Mouse (Mus musculus): ENCODE data around the gene Zfp113. TPM values are rescaled to one million over a fixed set of nuclear protein-coding genes. Genes with fewer than 3 reads are reported as not detected.
A peak's percentile ranks its signal among the peaks of the same experiment; 100 is the strongest.
"Not testable (repeated sequence)": the region's sequence is repeated elsewhere in the genome, so short reads cannot be mapped to it uniquely, and the experiment has no call there.

Zfp113 gene
- polyA plus RNA-seq, 1 experiment from 2014 or later, result 43.9 TPM

DNA sequence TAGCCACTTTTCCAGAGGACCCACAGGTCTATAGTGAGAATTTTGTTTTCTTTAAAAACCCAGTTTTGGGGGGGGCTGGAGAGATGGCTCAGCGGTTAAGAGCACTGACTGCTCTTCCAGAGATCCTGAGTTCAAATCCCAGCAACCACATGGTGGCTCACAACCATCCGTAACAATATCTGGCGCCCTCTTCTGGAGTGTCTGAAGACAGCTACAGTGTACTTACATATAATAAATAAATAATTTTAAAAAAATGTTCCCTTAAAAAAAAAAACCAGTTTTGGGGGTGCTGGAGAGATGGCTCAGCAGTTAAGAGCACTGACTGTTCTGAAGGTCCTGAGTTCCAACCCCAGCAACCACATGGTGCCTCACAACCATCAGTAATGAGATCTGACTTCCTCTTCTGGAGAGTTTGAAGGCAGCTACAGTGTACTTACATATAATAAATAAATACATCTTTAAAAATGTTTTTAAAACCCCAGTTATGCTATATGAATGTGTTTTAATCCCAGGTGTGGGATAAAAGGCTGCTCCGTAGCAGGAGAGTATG is 45.6 kb downstream of the Zfp113 start:
- not testable (repeated sequence) for H3K9me3 ChIP-seq (ENCODE audit: control insufficient read depth, low read length); H3K4me3 ChIP-seq (replicated peaks; ENCODE audit: low read length); H3K4me1 ChIP-seq (replicated peaks; ENCODE audit: control insufficient read depth, insufficient read depth, low read length); H3K36me3 ChIP-seq (ENCODE audit: control insufficient read depth, insufficient read depth); H3K27me3 ChIP-seq (replicated peaks; ENCODE audit: control insufficient read depth, insufficient read depth, low read length); H3K9ac ChIP-seq (replicated peaks; ENCODE audit: low read depth, low read length); H3K4me2 ChIP-seq (ENCODE audit: low read length); H3K27ac ChIP-seq (ENCODE audit: low read length); ATAC-seq
- WGBS, result 63% methylated on average over 4 of the region's 4 CpGs

DNA sequence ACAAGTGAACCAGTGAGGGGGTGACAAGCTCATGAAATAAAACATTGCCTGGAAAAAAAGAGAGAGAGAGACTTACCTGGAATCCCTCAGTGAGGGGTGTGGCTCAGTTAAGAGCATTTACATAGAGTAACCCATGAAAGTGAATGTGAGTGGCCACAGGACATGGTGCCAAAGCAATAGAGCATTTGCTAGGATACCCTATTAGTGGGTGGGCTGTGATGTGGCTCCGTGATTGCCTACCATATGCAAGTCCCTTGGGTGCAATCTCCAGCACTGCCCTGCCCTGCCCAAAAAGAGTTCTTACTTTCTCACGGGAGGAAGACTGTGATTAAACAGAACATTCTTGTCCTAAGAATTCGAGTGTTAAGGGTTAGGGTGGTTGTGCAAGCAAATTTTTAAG is 48.4 kb downstream of the Zfp113 start:
- H3K9me3 ChIP-seq (ENCODE audit: control insufficient read depth, low read length), result no peaks in the 10 kb centered on the region
- no peak overlapping the region for H3K4me2 ChIP-seq (ENCODE audit: low read length)
- H3K4me3 ChIP-seq (replicated peaks; ENCODE audit: low read length), result no peak overlapping the region
- no peak overlapping the region for H3K27ac ChIP-seq (ENCODE audit: low read length)
- H3K4me1 ChIP-seq (replicated peaks; ENCODE audit: control insufficient read depth, insufficient read depth, low read length), result no peaks in the 10 kb centered on the region
- no peaks in the 10 kb centered on the region for H3K27me3 ChIP-seq (replicated peaks; ENCODE audit: control insufficient read depth, insufficient read depth, low read length)
- peaks cover 26% of the 10 kb centered on the region for H3K36me3 ChIP-seq (ENCODE audit: control insufficient read depth, insufficient read depth)
- 72% methylated on average over 3 of the region's 3 CpGs for WGBS
- H3K9ac ChIP-seq (replicated peaks; ENCODE audit: low read depth, low read length), result no peak overlapping the region
- ATAC-seq, result no peak

DNA sequence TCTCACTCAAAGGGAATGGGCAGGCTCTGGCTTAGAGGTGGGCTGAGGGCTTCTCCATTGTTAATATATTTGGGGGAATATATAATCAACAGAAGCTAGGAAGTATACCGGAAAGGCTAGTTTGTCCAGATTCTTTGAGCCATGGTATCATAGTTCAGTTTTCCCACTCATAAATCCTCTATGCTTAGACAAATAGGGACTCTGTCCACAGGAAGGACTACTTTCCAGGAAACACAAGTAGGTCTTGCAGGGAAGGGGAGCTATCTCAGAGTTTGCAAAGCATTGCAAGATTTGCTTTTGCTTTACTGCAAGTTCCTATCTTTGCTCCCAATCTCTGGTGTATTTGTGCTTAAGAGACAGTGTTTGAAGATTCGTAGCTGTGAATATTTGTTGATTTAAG is 50.6 kb downstream of the Zfp113 start:
- no peak overlapping the region for H3K9ac ChIP-seq (replicated peaks; ENCODE audit: low read depth, low read length)
- no peak overlapping the region for H3K4me2 ChIP-seq (ENCODE audit: low read length)
- no peak overlapping the region for H3K27ac ChIP-seq (ENCODE audit: low read length)
- peaks cover 47% of the 10 kb centered on the region for H3K36me3 ChIP-seq (ENCODE audit: control insufficient read depth, insufficient read depth)
- WGBS, result 92% methylated on average over 2 of the region's 2 CpGs
- no peak overlapping the region for H3K4me3 ChIP-seq (replicated peaks; ENCODE audit: low read length)
- no peaks in the 10 kb centered on the region for H3K9me3 ChIP-seq (ENCODE audit: control insufficient read depth, low read length)
- no peak for ATAC-seq
- no peaks in the 10 kb centered on the region for H3K4me1 ChIP-seq (replicated peaks; ENCODE audit: control insufficient read depth, insufficient read depth, low read length)
- no peaks in the 10 kb centered on the region for H3K27me3 ChIP-seq (replicated peaks; ENCODE audit: control insufficient read depth, insufficient read depth, low read length)

DNA sequence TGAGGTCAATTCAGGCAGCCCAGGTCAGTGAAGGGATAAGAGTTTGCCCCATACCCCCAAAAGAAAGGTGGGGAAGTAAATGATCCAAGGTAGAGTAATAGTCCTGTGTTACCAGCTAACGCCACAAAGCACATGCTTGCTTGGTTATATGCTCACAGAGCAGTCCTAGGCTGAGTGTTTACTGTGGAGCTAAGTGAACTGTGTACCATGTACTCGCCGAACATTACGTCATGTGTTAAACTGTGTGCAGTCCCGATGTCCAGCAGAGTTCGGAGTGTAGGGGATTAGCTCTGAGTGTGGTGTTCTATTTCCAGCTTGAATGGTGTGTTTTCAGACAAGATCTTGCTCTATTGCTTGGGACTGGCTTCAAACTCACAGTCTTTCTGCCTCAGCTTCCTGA is 61.1 kb downstream of the Zfp113 start:
- Histone ChIP-seq H3K27me3 (replicated peaks; ENCODE audit: control insufficient read depth, insufficient read depth, low read length) (no peaks in the 10 kb centered on the region), H3K4me2 (ENCODE audit: low read length) (no peak overlapping the region), H3K27ac (ENCODE audit: low read length) (no peak overlapping the region), H3K36me3 (ENCODE audit: control insufficient read depth, insufficient read depth) (peaks cover 43% of the 10 kb centered on the region), H3K4me1 (replicated peaks; ENCODE audit: control insufficient read depth, insufficient read depth, low read length) (no peaks in the 10 kb centered on the region), H3K9ac (replicated peaks; ENCODE audit: low read depth, low read length) (no peak overlapping the region), H3K9me3 (ENCODE audit: control insufficient read depth, low read length) (no peaks in the 10 kb centered on the region), H3K4me3 (replicated peaks; ENCODE audit: low read length) (no peak overlapping the region)
- no peak for ATAC-seq
- WGBS, result 96% methylated on average over 6 of the region's 6 CpGs

DNA sequence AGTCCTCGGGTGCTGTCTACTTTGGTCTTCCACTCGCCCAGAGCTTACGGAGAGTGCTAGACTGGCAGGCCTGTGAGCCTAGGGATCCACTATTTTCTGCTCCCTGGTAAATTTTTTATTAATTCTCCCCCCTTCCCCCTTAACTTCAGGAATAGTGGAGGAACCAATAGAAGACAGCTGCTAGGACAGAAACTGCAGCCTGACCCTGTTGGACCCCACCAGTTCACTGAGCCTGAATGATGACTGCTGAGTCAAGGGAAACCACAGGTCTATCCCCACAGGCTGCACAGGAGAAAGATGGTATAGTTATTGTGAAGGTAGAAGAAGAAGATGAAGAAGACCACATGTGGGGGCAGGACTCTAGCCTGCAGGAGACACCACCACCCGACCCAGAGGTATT is 62.8 kb downstream of the Zfp113 start:
- ATAC-seq, result no peak
- Histone ChIP-seq H3K4me2 (ENCODE audit: low read length) (no peak overlapping the region), H3K4me3 (replicated peaks; ENCODE audit: low read length) (no peak overlapping the region), H3K4me1 (replicated peaks; ENCODE audit: control insufficient read depth, insufficient read depth, low read length) (peaks cover 7% of the 10 kb centered on the region), H3K27me3 (replicated peaks; ENCODE audit: control insufficient read depth, insufficient read depth, low read length) (no peaks in the 10 kb centered on the region), H3K27ac (ENCODE audit: low read length) (no peak overlapping the region), H3K9ac (replicated peaks; ENCODE audit: low read depth, low read length) (no peak overlapping the region), H3K36me3 (ENCODE audit: control insufficient read depth, insufficient read depth) (peaks cover 27% of the 10 kb centered on the region), H3K9me3 (ENCODE audit: control insufficient read depth, low read length) (no peaks in the 10 kb centered on the region)
- WGBS, result 97% methylated on average over 4 of the region's 4 CpGs

DNA sequence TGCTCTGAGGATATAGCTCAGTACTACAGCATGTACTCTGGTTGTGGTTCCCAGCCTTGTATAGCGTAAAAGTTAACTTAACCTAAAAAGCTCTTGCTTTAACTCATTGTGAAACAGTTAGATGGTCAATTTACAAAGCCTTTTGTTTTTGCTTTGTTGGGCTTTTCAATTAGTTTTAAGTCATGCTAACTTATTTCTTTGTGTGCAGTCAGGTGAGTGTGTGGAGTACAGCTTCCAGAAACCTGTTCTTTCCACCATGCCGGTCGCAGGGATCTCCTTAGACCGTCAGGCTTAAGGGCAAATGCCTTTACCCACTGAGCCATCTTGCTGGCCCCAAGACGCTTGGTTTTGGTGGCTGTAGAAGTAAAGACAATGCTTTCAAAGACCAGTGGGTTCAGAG is 64.8 kb downstream of the Zfp113 start:
- no peak overlapping the region for H3K4me3 ChIP-seq (replicated peaks; ENCODE audit: low read length)
- H3K9me3 ChIP-seq (ENCODE audit: control insufficient read depth, low read length), result no peaks in the 10 kb centered on the region
- WGBS, result 87% methylated on average over 5 of the region's 5 CpGs
- no peak overlapping the region for H3K9ac ChIP-seq (replicated peaks; ENCODE audit: low read depth, low read length)
- no peak overlapping the region for H3K27ac ChIP-seq (ENCODE audit: low read length)
- peaks cover 21% of the 10 kb centered on the region for H3K4me1 ChIP-seq (replicated peaks; ENCODE audit: control insufficient read depth, insufficient read depth, low read length)
- no peak for ATAC-seq
- peaks cover 15% of the 10 kb centered on the region for H3K36me3 ChIP-seq (ENCODE audit: control insufficient read depth, insufficient read depth)
- no peaks in the 10 kb centered on the region for H3K27me3 ChIP-seq (replicated peaks; ENCODE audit: control insufficient read depth, insufficient read depth, low read length)
- H3K4me2 ChIP-seq (ENCODE audit: low read length), result no peak overlapping the region

DNA sequence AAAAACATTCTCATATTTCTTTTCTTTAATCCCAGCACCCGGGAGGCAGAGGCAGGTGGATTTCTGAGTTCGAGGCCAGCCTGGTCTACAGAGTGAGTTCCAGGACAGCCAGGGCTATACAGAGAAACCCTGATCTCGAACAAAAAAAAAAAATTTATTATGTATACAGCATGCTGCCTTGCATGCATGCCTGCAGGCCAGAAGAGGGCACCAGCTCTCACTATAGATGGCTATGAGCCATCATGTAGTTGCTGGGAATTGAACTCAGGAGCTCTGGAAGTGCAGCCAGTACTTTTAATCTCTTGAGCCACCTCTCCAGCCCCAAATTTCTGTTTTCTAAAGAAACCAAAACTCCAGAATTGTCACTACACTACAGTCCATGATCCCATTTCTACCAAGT is 65.3 kb downstream of the Zfp113 start:
- Histone ChIP-seq H3K36me3 (ENCODE audit: control insufficient read depth, insufficient read depth) (peaks cover 15% of the 10 kb centered on the region), H3K9me3 (ENCODE audit: control insufficient read depth, low read length) (no peaks in the 10 kb centered on the region), H3K4me1 (replicated peaks; ENCODE audit: control insufficient read depth, insufficient read depth, low read length) (peaks cover 21% of the 10 kb centered on the region), H3K9ac (replicated peaks; ENCODE audit: low read depth, low read length) (no peak overlapping the region), H3K4me3 (replicated peaks; ENCODE audit: low read length) (no peak overlapping the region), H3K27me3 (replicated peaks; ENCODE audit: control insufficient read depth, insufficient read depth, low read length) (no peaks in the 10 kb centered on the region), H3K4me2 (ENCODE audit: low read length) (no peak overlapping the region), H3K27ac (ENCODE audit: low read length) (no peak overlapping the region)
- 74% methylated on average over 3 of the region's 3 CpGs for WGBS
- no peak for ATAC-seq

MicroRNAs within 50 kb of the gene (microRNA counts, 519-probe panel; counts per million panel counts)
- microRNA mmu-miR-106b (3,753 counts per million, percentile 91 among the panel's probes with 10 or more counts), microRNA mmu-miR-25 (4,455 counts per million, percentile 96 among the panel's probes with 10 or more counts), microRNA mmu-miR-93 (3,738 counts per million, percentile 91 among the panel's probes with 10 or more counts)

Small RNAs within 50 kb of the gene (microRNA-seq; reads per million reads assigned to microRNA genes)
- gene Mir106b (10,158 reads per million, percentile 95 among the genes with 10 or more reads in this experiment), gene Mir25 (699 reads per million, percentile 76 among the genes with 10 or more reads in this experiment), gene Mir93 (16,021 reads per million, percentile 97 among the genes with 10 or more reads in this experiment)

Other genes starting within 250 kb of the Zfp113 start
- not detected in 2 replicates for gene Cyp3a13, start 234.1 kb downstream of the Zfp113 start, polyA plus RNA-seq (2015; fragmentation: Nextera tagmentation; extraction: Ambion mirVana)
- gene Gjc3, start 192.6 kb downstream of the Zfp113 start, polyA plus RNA-seq (2015; fragmentation: Nextera tagmentation; extraction: Ambion mirVana), result 0.06 and 0.33 TPM in 2 replicates
- not detected in 2 replicates for gene Azgp1, start 174.2 kb downstream of the Zfp113 start, polyA plus RNA-seq (2015; fragmentation: Nextera tagmentation; extraction: Ambion mirVana)
- not detected in 2 replicates for gene Smok3a, start 134.5 kb downstream of the Zfp113 start, polyA plus RNA-seq (2015; fragmentation: Nextera tagmentation; extraction: Ambion mirVana)
- gene Smok3b, start 134.3 kb downstream of the Zfp113 start, polyA plus RNA-seq (2015; fragmentation: Nextera tagmentation; extraction: Ambion mirVana), result not detected in 2 replicates
- gene Smok3c, start 102.5 kb downstream of the Zfp113 start, polyA plus RNA-seq (2015; fragmentation: Nextera tagmentation; extraction: Ambion mirVana), result not detected in 2 replicates
- 31.2 and 34.2 TPM in 2 replicates for gene Zkscan1, start 70.7 kb downstream of the Zfp113 start, polyA plus RNA-seq (2015; fragmentation: Nextera tagmentation; extraction: Ambion mirVana)
- gene Zscan21, start 38.8 kb downstream of the Zfp113 start, polyA plus RNA-seq (2015; fragmentation: Nextera tagmentation; extraction: Ambion mirVana), result 117 and 118 TPM in 2 replicates
- 281 and 305 TPM in 2 replicates for gene Cops6, start 5.3 kb upstream of the Zfp113 start, polyA plus RNA-seq (2015; fragmentation: Nextera tagmentation; extraction: Ambion mirVana)
- 27.8 and 31.9 TPM in 2 replicates for gene Ap4m1, start 16.3 kb upstream of the Zfp113 start, polyA plus RNA-seq (2015; fragmentation: Nextera tagmentation; extraction: Ambion mirVana)
- 173 and 191 TPM in 2 replicates for gene Mcm7, start 16.7 kb upstream of the Zfp113 start, polyA plus RNA-seq (2015; fragmentation: Nextera tagmentation; extraction: Ambion mirVana)
- gene Taf6, start 31.7 kb upstream of the Zfp113 start, polyA plus RNA-seq (2015; fragmentation: Nextera tagmentation; extraction: Ambion mirVana), result 83.2 and 87.6 TPM in 2 replicates
- 39.8 and 40.8 TPM in 2 replicates for gene Cnpy4, start 31.7 kb upstream of the Zfp113 start, polyA plus RNA-seq (2015; fragmentation: Nextera tagmentation; extraction: Ambion mirVana)
- 12.9 and 13.2 TPM in 2 replicates for gene Mblac1, start 38.6 kb upstream of the Zfp113 start, polyA plus RNA-seq (2015; fragmentation: Nextera tagmentation; extraction: Ambion mirVana)
- not detected in 2 replicates for gene Nxpe5, start 70.2 kb upstream of the Zfp113 start, polyA plus RNA-seq (2015; fragmentation: Nextera tagmentation; extraction: Ambion mirVana)
- 71.3 and 87.4 TPM in 2 replicates for gene Lamtor4, start 99.7 kb upstream of the Zfp113 start, polyA plus RNA-seq (2015; fragmentation: Nextera tagmentation; extraction: Ambion mirVana)
- gene BC037034, start 108.3 kb upstream of the Zfp113 start, polyA plus RNA-seq (2015; fragmentation: Nextera tagmentation; extraction: Ambion mirVana), result 11.1 and 14.0 TPM in 2 replicates
- gene Gal3st4, start 117.1 kb upstream of the Zfp113 start, polyA plus RNA-seq (2015; fragmentation: Nextera tagmentation; extraction: Ambion mirVana), result 1.6 and 2.4 TPM in 2 replicates
- 0.10 TPM in 1 of 2 replicates, not detected in the other for gene Gm43720, start 124.2 kb upstream of the Zfp113 start, polyA plus RNA-seq (2015; fragmentation: Nextera tagmentation; extraction: Ambion mirVana)
- gene Gpc2, start 124.3 kb upstream of the Zfp113 start, polyA plus RNA-seq (2015; fragmentation: Nextera tagmentation; extraction: Ambion mirVana), result 212 and 245 TPM in 2 replicates
- gene Stag3, start 124.5 kb upstream of the Zfp113 start, polyA plus RNA-seq (2015; fragmentation: Nextera tagmentation; extraction: Ambion mirVana), result 5.6 and 6.3 TPM in 2 replicates
- not detected in 2 replicates for gene Pvrig, start 186.2 kb upstream of the Zfp113 start, polyA plus RNA-seq (2015; fragmentation: Nextera tagmentation; extraction: Ambion mirVana)